Mouse (Mus musculus) spleen, adult 2 months (tissue): ENCODE data around the gene Prss30. TPM values are rescaled to one million over a fixed set of nuclear protein-coding genes. Genes with fewer than 3 reads are reported as not detected.

Source experiments
- DNase-seq, 2 experiments: peaks; one replicate each; pipeline versions ENCODE4 v3.0.0 to v3.0.0-alpha.2; 2012 to 2021; ENCODE audit warnings: low spot score in 2 of 2, low read depth in 1 of 2
- H3K27ac ChIP-seq: fragments of 200-500 bp; 2 replicates; pipeline ENCODE4 v1.5.1; 2012; ENCODE audit warnings: low read length, inconsistent platforms; ENCODE audit not compliant: insufficient read depth
- H3K27me3 ChIP-seq: fragments of 200-500 bp; 2 replicates; pipeline ENCODE4 v1.6.1; 2012; ENCODE audit warnings: mild to moderate bottlenecking, moderate library complexity, low read length, inconsistent platforms; ENCODE audit not compliant: control insufficient read depth, insufficient read depth
- H3K36me3 ChIP-seq: fragments of 200-500 bp; 2 replicates; pipeline ENCODE4 v1.6.1; 2012; ENCODE audit warnings: mild to moderate bottlenecking, low read length, inconsistent platforms; ENCODE audit not compliant: control insufficient read depth, insufficient read depth
- H3K4me1 ChIP-seq: fragments of 200-500 bp; 2 replicates; pipeline ENCODE4 v1.6.1; 2011; ENCODE audit warnings: inconsistent platforms; ENCODE audit not compliant: control insufficient read depth, insufficient read depth, insufficient read length
- H3K4me3 ChIP-seq: fragments of 200-500 bp; 2 replicates; pipeline ENCODE4 v1.5.1; 2011; ENCODE audit warnings: mild to moderate bottlenecking, inconsistent platforms; ENCODE audit not compliant: insufficient read depth, insufficient read length; ENCODE audit errors: extremely low read depth
- CTCF ChIP-seq: fragments of 200-500 bp; IDR thresholded peaks from 2 replicates; pipeline ENCODE4 v1.5.1; 2011; ENCODE audit warnings: mild to moderate bottlenecking, inconsistent platforms; ENCODE audit not compliant: insufficient read depth, insufficient read length, insufficient replicate concordance; ENCODE audit errors: extremely low read depth
- POLR2A ChIP-seq: fragments of 200-500 bp; IDR thresholded peaks from 2 replicates; pipeline ENCODE4 v1.6.1; 2011; ENCODE audit warnings: low read depth, low read length, inconsistent platforms
- WGBS: fragments of 180-500 bp; shearing (Covaris S2); methylation state at CpG from one replicate; pipeline ENCODE4 v1.1.7; 2018; 5-methylcytosine and 5-hydroxymethylcytosine counted together
- polyA plus RNA-seq: library from polyadenylated mRNA; depleted of rRNA; stranded (reverse); fragments of >200 nt; gene quantifications from 2 replicates; pipeline ENCODE4 v1.2.3, GENCODE M21; 2012

The Prss30 gene
- polyA plus RNA-seq, 1 experiment: 10.8 TPM

DNA sequence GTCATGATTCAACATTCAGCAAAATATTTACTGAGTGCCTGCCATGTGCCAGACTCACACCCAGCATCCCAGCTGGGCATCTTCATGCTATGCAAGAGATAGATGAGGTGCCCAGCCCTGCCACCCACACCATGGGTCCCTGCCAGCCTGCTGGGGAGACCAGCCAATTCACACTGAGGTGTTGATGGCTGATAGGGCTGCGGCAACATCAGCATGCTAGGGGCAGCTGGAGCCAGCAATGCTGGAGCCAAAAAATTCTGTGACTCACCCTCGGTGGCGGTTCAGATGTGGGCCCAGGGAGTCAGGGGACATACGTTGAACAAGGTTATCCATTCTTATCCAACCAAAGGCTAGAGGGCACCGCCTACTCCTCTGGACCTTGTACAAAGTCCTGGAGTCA lies 20.0 kb upstream of the Prss30 start:
- WGBS: 70% methylated on average over 5 of the region's 5 CpGs
- Histone ChIP-seq H3K27me3 (no peaks in the 10 kb centered on the region), H3K27ac (no peak overlapping the region), H3K36me3 (no peaks in the 10 kb centered on the region), H3K4me1 (no peaks in the 10 kb centered on the region), H3K4me3 (no peak overlapping the region)
- DNase-seq: no peak
- TF ChIP-seq CTCF: no peak
- TF ChIP-seq POLR2A: no peak

DNA sequence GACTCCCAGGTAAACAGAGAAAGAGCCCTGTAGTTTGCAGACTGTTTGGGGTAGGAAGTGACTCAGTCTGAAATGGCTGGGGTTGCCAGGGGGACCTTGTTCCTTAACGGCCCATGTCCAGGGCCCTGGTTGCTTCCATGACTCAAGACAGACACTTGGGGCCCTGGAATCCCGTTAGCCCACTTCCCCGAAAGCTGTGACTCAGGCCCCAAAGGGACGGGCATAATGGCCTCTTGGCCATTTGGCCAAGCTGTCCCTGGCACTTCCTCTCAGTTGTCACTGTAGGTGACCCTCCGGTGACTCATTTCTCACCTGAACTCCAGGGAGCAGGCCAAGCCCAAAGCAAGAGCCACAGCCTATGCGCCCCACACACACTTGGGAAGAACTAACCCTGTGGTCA lies 18.0 kb upstream of the Prss30 start:
- 64% methylated on average over 6 of the region's 6 CpGs for WGBS
- H3K4me3 ChIP-seq: no peak overlapping the region
- H3K36me3 ChIP-seq: no peaks in the 10 kb centered on the region
- no peak overlapping the region for H3K27ac ChIP-seq
- no peaks in the 10 kb centered on the region for H3K27me3 ChIP-seq
- no peak for TF ChIP-seq CTCF
- no peak for TF ChIP-seq POLR2A
- DNase-seq: no peak
- H3K4me1 ChIP-seq: 0 out of 2 replicates have a peak, but pooled peaks cover 3% of the 10 kb centered on the region

DNA sequence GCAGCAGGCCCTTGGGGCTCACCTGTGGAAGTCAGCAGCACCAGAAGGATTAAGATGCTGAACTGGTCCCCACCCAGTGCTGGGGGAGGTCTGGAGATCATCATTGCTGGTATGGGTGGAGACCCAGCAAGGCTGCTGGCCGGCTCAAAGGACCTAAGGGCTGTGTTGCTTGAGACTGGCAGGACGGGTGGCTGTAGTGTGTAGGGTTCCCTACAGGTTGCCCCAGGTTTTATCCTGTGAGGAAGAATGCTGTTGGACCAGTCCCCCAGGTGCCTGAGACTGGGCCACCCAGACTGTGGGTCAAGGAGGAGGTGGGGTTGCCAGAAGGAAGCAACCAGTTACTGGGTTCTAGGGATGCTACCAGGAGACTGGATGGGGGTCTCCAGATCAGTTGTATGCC lies 17.5 kb upstream of the Prss30 start, which contains the start of gene Prss22:
Gene Prss22, minus strand, starts transcription at position 200 of the 400 bp plus-strand sequence.
- no peak within 1 kb of the TSS for H3K27ac ChIP-seq
- no peak for DNase-seq
- 0 out of 2 replicates have a peak, but pooled peaks cover 3% of the 10 kb centered on the region for H3K4me1 ChIP-seq
- WGBS: 84% methylated on average over 2 of the region's 2 CpGs
- no peaks in the 10 kb centered on the region for H3K36me3 ChIP-seq
- TF ChIP-seq CTCF (no peak), POLR2A (no peak)
- no peaks in the 10 kb centered on the region for H3K27me3 ChIP-seq
- no peak within 1 kb of the TSS for H3K4me3 ChIP-seq

DNA sequence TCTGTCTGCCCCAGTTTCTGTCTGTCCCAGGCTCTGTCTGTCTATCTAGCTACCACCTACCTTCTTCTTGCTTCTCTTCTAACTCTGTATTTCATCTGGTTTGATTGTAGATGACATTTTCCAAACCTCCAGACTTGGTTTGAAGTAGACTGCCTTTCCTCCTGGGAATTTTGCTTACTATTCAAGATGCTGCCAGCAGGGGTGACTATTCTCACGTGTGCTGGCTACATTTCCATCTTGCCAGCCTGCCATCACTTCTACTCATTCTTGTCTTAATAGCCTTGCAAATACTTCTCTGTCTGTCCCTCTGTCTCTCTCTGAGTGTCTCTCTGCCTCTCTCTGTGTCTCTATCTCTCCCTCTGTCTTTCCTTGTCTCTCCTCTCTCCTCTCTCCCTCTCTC lies 15.1 kb upstream of the Prss30 start:
- no peak overlapping the region for H3K27ac ChIP-seq
- H3K36me3 ChIP-seq: no peaks in the 10 kb centered on the region
- DNase-seq: no peak
- WGBS: 40% methylated on average over 1 of the region's 1 CpGs
- no peaks in the 10 kb centered on the region for H3K27me3 ChIP-seq
- H3K4me1 ChIP-seq: 0 out of 2 replicates have a peak, but pooled peaks cover 3% of the 10 kb centered on the region
- no peak overlapping the region for H3K4me3 ChIP-seq
- TF ChIP-seq CTCF (no peak), POLR2A (no peak)

DNA sequence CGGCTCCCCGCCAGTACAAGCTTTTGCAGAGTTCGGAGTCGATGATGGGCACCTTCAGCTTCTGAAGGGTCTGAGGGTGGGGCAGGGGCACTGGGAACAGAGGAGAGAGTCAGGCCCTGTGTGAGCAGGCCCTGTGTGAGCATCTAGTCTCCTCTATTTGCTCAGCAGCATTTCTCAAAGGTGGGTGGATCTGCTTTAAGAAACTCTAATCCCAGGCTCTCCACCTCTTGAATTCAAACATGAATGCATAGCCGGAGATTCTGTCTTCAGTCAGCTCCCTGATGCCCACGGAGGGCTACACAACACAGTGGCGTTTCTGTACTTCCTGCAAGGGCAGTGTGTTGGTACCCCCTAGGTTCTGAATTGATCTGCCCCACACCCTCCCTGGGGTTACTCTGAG lies 14.3 kb upstream of the Prss30 start:
- 85% methylated on average over 7 of the region's 7 CpGs for whole genome bisulfite sequencing
- Histone ChIP-seq H3K27me3 (no peaks in the 10 kb centered on the region), H3K36me3 (no peaks in the 10 kb centered on the region), H3K4me1 (0 out of 2 replicates have a peak, but pooled peaks cover 3% of the 10 kb centered on the region), H3K27ac (no peak overlapping the region), H3K4me3 (no peak overlapping the region)
- TF ChIP-seq POLR2A: no peak
- TF ChIP-seq CTCF: no peak
- no peak for DNase-seq

DNA sequence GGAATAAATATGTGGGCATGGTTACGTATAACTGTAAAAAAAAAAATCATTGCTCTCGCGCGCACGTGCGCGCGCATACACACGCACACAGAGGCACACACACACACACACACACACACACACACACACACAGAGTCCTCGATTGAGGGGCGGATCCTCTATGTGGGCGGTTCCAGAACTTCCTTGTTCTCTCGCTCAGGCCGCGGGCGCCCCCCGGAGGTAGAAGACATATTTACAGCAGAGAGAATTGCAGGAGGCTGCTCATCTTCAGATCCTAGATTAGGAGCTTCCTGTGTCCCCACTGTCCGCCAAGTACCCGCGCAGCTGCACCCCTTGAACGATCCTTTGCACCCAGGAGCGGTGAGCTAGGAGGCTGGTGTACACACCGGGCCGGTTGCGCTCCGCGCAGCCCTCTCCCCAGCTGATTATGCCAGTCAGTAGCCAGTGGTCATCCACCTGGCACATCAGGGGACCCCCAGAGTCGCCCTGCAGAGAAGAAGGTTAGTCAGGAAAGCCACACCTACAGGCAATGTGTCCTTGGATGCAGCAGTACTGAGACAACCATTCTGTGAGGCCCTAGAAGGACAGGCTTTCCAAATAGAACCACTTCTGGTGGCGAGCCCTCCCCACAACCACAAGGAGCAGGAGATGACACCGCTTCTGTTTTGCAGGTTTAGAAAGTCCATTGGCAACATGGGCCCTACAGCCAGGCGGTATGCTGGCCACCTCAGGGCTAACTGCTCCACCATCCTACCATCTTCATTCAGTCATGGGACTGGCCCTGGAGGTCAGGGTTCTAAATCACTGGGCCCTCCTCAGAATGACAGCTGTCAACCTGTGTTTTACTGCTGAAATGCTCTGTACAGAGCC lies 13.4 kb upstream of the Prss30 start:
- peak; percentile 53; the same call in 1 of the 2 replicates for TF ChIP-seq CTCF
- TF ChIP-seq POLR2A: no peak
- Histone ChIP-seq H3K27me3 (no peaks in the 10 kb centered on the region), H3K27ac (no peak overlapping the region), H3K4me3 (no peak overlapping the region), H3K4me1 (0 out of 2 replicates have a peak, but pooled peaks cover 3% of the 10 kb centered on the region), H3K36me3 (no peaks in the 10 kb centered on the region)
- DNase-seq: peak; percentile 57 to 78
- WGBS: 13% methylated on average over 31 of the region's 31 CpGs
